Mouse (Mus musculus) olfactory bulb, adult 2 months (tissue): ENCODE results near the gene Brms1.

Source experiments
- CTCF ChIP-seq: fragments of 200-500 bp; IDR thresholded peaks from 2 replicates; pipeline ENCODE4 v1.5.1; 2012; ENCODE audit warnings: low read depth, mild to moderate bottlenecking, low read length, moderate library complexity; ENCODE audit not compliant: insufficient read depth
- POLR2A ChIP-seq: fragments of 200-500 bp; IDR thresholded peaks from 2 replicates; pipeline ENCODE4 v1.6.1; 2012; ENCODE audit warnings: mild to moderate bottlenecking, low read depth, low read length, moderate library complexity; ENCODE audit not compliant: insufficient read depth

GRCm38 (mm10) chr19:5071077-5071476 lies 29.9 kb downstream of the Brms1 start:
- TF ChIP-seq CTCF (no peak), POLR2A (no peak)
